Mouse (Mus musculus) hindbrain, postnatal 0 days (tissue): Measurements from ENCODE around the gene Tex19.2. TPM values are rescaled to one million over a fixed set of nuclear protein-coding genes. Genes with fewer than 3 reads are reported as not detected.

Source experiments
- ATAC-seq: fragments of 200-750 bp; cut with Nextera tagmentation; 2 replicates; pipeline ENCODE4 v1.8.0; 2017; ENCODE audit warnings: mild to moderate bottlenecking, moderate TSS enrichment, moderate library complexity
- DNase-seq: peaks from one replicate; pipeline ENCODE4 v3.0.0-alpha.2; 2015; ENCODE audit warnings: low spot score
- H3K27ac ChIP-seq: fragments of 300-500 bp; sonication (generic); 2 replicates; pipeline ENCODE4 v1.5.1; 2014; ENCODE audit warnings: mild to moderate bottlenecking
- H3K27me3 ChIP-seq: fragments of 300-500 bp; sonication (generic); 2 replicates; pipeline ENCODE4 v1.6.1; 2014; ENCODE audit warnings: low read length, mixed read lengths; ENCODE audit not compliant: insufficient read depth
- H3K36me3 ChIP-seq: fragments of 300-500 bp; sonication (generic); 2 replicates; pipeline ENCODE4 v1.6.1; 2014; ENCODE audit warnings: low read length, mixed read lengths; ENCODE audit not compliant: insufficient read depth
- H3K4me1 ChIP-seq: fragments of 300-500 bp; sonication (generic); 2 replicates; pipeline ENCODE4 v1.6.1; 2014; ENCODE audit warnings: antibody characterized with exemption, low read length, mixed read lengths; ENCODE audit not compliant: insufficient read depth
- H3K4me2 ChIP-seq: fragments of 300-500 bp; sonication (generic); 2 replicates; pipeline ENCODE4 v1.6.1; 2014; ENCODE audit warnings: low read depth, mild to moderate bottlenecking, low read length, moderate library complexity, mixed read lengths
- H3K4me3 ChIP-seq: fragments of 300-500 bp; sonication (generic); 2 replicates; pipeline ENCODE4 v1.5.1; 2014; ENCODE audit warnings: low read length
- H3K9ac ChIP-seq: fragments of 300-500 bp; sonication (generic); replicated peaks from 2 replicates; pipeline ENCODE4 v1.6.1; 2014; ENCODE audit warnings: mild to moderate bottlenecking, low read length, moderate library complexity, mixed read lengths
- H3K9me3 ChIP-seq: fragments of 300-500 bp; sonication (generic); 2 replicates; pipeline ENCODE4 v1.6.1; 2016; ENCODE audit warnings: low read length, mixed read lengths
- CTCF ChIP-seq: IDR thresholded peaks from 2 replicates; pipeline ENCODE4 v1.5.1; 2016; ENCODE audit warnings: antibody characterized with exemption, control low read depth, low read depth
- WGBS: fragments of 180-500 bp; shearing (Covaris S2); extraction: QIAGEN DNeasy Blood & Tissue Kit; methylation state at CpG from one replicate; pipeline ENCODE4 v1.1.7; 2014; 5-methylcytosine and 5-hydroxymethylcytosine counted together
- polyA plus RNA-seq: library from polyadenylated mRNA; unstranded; fragments of >200 nt; fragmentation: Nextera tagmentation; extraction: Ambion mirVana; gene quantifications from 2 replicates; pipeline ENCODE4 v1.2.1, GENCODE M21; 2015
- total RNA-seq: library from RNA; depleted of rRNA; stranded (reverse); fragments of >200 nt; gene quantifications from 2 replicates; pipeline ENCODE4 v1.2.3, GENCODE M21; 2014

Gene Tex19.2
- total and polyA plus RNA-seq, 2 experiments from 2014 or later = not detected

GRCm38 (mm10) chr11:121126395-121126794 is 7.9 kb upstream of the Tex19.2 start:
- Histone ChIP-seq H3K4me3 (no peak overlapping the region), H3K36me3 (no peaks in the 10 kb centered on the region), H3K9me3 (no peaks in the 10 kb centered on the region), H3K27ac (no peak overlapping the region), H3K4me1 (no peaks in the 10 kb centered on the region), H3K27me3 (no peaks in the 10 kb centered on the region), H3K4me2 (no peak overlapping the region), H3K9ac (no peak overlapping the region)
- DNase-seq (peak; percentile 16), ATAC-seq (no peak)
- TF ChIP-seq CTCF = peak; percentile 40; the same call in 1 of the 2 replicates
- WGBS = 82% methylated on average over 1 of the region's 1 CpGs

GRCm38 (mm10) chr11:121125522-121126172 is 7.2 kb upstream of the Tex19.2 start:
- Histone ChIP-seq H3K9ac (no peak overlapping the region), H3K36me3 (no peaks in the 10 kb centered on the region), H3K27me3 (no peaks in the 10 kb centered on the region), H3K4me1 (no peaks in the 10 kb centered on the region), H3K4me3 (no peak overlapping the region), H3K4me2 (no peak overlapping the region), H3K9me3 (no peaks in the 10 kb centered on the region), H3K27ac (no peak overlapping the region)
- TF ChIP-seq CTCF = no peak
- WGBS = 88% methylated on average over 3 of the region's 3 CpGs
- ATAC-seq (no peak), DNase-seq (no peak)

- no peaks in the 10 kb centered on the region for H3K9me3 ChIP-seq
- no peaks in the 10 kb centered on the region for H3K36me3 ChIP-seq
- 83% methylated on average over 4 of the region's 4 CpGs for WGBS
- no peak overlapping the region for H3K9ac ChIP-seq
- H3K27ac ChIP-seq = no peak overlapping the region
- no peaks in the 10 kb centered on the region for H3K27me3 ChIP-seq
- DNase-seq (no peak), ATAC-seq (no peak)
- H3K4me3 ChIP-seq = no peak overlapping the region
- H3K4me2 ChIP-seq = no peak overlapping the region
- no peaks in the 10 kb centered on the region for H3K4me1 ChIP-seq
- TF ChIP-seq CTCF = no peak
Observed at GRCm38 (mm10) chr11:121123438-121123837, 5.0 kb upstream of the Tex19.2 start.

GRCm38 (mm10) chr11:121122024-121122670 is 3.7 kb upstream of the Tex19.2 start:
- Histone ChIP-seq H3K4me3 (no peak overlapping the region), H3K36me3 (no peaks in the 10 kb centered on the region), H3K27ac (no peak overlapping the region), H3K27me3 (no peaks in the 10 kb centered on the region), H3K9ac (no peak overlapping the region), H3K9me3 (no peaks in the 10 kb centered on the region), H3K4me2 (no peak overlapping the region), H3K4me1 (no peaks in the 10 kb centered on the region)
- 85% methylated on average over 2 of the region's 2 CpGs for WGBS
- no peak for ATAC-seq
- DNase-seq = no peak
- TF ChIP-seq CTCF = no peak

- Histone ChIP-seq H3K4me2 (no peak overlapping the region), H3K36me3 (no peaks in the 10 kb centered on the region), H3K4me3 (no peak overlapping the region), H3K9ac (no peak overlapping the region), H3K27ac (no peak overlapping the region), H3K27me3 (no peaks in the 10 kb centered on the region), H3K9me3 (no peaks in the 10 kb centered on the region), H3K4me1 (no peaks in the 10 kb centered on the region)
- ATAC-seq (no peak), DNase-seq (no peak)
- no peak for TF ChIP-seq CTCF
- WGBS = 84% methylated on average over 3 of the region's 3 CpGs
Observed at GRCm38 (mm10) chr11:121121151-121121550, 2.7 kb upstream of the Tex19.2 start.

GRCm38 (mm10) chr11:121118106-121118505 is 371 bp downstream of the Tex19.2 start:
- H3K4me2 ChIP-seq = no peak overlapping the region
- no peak overlapping the region for H3K4me3 ChIP-seq
- H3K9ac ChIP-seq = no peak overlapping the region
- H3K4me1 ChIP-seq = no peaks in the 10 kb centered on the region
- ATAC-seq (no peak), DNase-seq (no peak)
- no peaks in the 10 kb centered on the region for H3K36me3 ChIP-seq
- H3K9me3 ChIP-seq = no peaks in the 10 kb centered on the region
- 88% methylated on average over 18 of the region's 18 CpGs for WGBS
- H3K27me3 ChIP-seq = no peaks in the 10 kb centered on the region
- H3K27ac ChIP-seq = no peak overlapping the region
- no peak for TF ChIP-seq CTCF
